Mouse (Mus musculus): ENCODE measurements around the gene Parp14. TPM values are rescaled to one million over a fixed set of nuclear protein-coding genes. Genes with fewer than 3 reads are reported as not detected.

The Parp14 gene
- total and polyA plus RNA-seq, 3 experiments: 1.2 to 1.5 TPM; not detected in 1

- H3K9ac ChIP-seq (ENCODE audit: control insufficient read depth, low read depth, low read length, poor library complexity, severe bottlenecking): no peak overlapping the region
- H3K4me1 ChIP-seq (ENCODE audit: control insufficient read depth in 1 of 2, insufficient read depth in 2 of 2, low read length in 2 of 2): peaks cover 0 to 1% of the 10 kb centered on the region in 2 experiments; a peak in 2 of 4 replicates
- no peak overlapping the region for H3K27ac ChIP-seq (ENCODE audit: control insufficient read depth, low read depth, low read length)
- TF ChIP-seq POLR2A (IDR thresholded peaks at IDR 0.05; ENCODE audit: control insufficient read depth in 1 of 2, insufficient read depth in 1 of 2, low read depth in 1 of 2, low read length in 2 of 2, poor library complexity in 1 of 2) (no peak), MAZ (IDR thresholded peaks at IDR 0.05; ENCODE audit: low read depth, low read length) (no peak), RCOR1 (IDR thresholded peaks at IDR 0.05; ENCODE audit: low read depth, low read length) (no peak), ZNF384 (IDR thresholded peaks at IDR 0.05; ENCODE audit: low read depth, low read length) (no peak), NELFE (IDR thresholded peaks at IDR 0.05; ENCODE audit: low read depth, low read length) (no peak)
- DNase-seq (ENCODE audit: low read depth, low spot score): no peak
- no peaks in the 10 kb centered on the region for H3K9me3 ChIP-seq (replicated peaks; ENCODE audit: insufficient read depth, low read length)
- no peaks in the 10 kb centered on the region; the same call in 1 of the 2 replicates for H3K79me2 ChIP-seq (ENCODE audit: control insufficient read depth, insufficient read depth, low read length, poor library complexity)
- H3K4me3 ChIP-seq (ENCODE audit: control insufficient read depth in 1 of 2, insufficient read depth in 1 of 2, low read depth in 2 of 2, low read length in 2 of 2): no peak overlapping the region
- H3K36me3 ChIP-seq (ENCODE audit: control insufficient read depth in 1 of 2, insufficient read depth in 2 of 2, low read length in 2 of 2): peaks cover 0 to 2% of the 10 kb centered on the region in 2 experiments; a peak in 1 of 4 replicates
- H3K27me3 ChIP-seq (ENCODE audit: control insufficient read depth in 1 of 2, insufficient read depth in 2 of 2, low read length in 2 of 2): no peaks in the 10 kb centered on the region
These were observed 3.6 kb downstream of the Parp14 start for GRCm38 (mm10) chr16:35867726-35868125.

- H3K9me3 ChIP-seq (replicated peaks; ENCODE audit: insufficient read depth, low read length): no peaks in the 10 kb centered on the region
- DNase-seq (ENCODE audit: low read depth, low spot score): peak; percentile 64
- no peaks in the 10 kb centered on the region for H3K79me2 ChIP-seq (ENCODE audit: control insufficient read depth, insufficient read depth, low read length, poor library complexity)
- H3K36me3 ChIP-seq (ENCODE audit: control insufficient read depth in 1 of 2, insufficient read depth in 2 of 2, low read length in 2 of 2): peaks cover 0 to 6% of the 10 kb centered on the region in 2 experiments; a peak in 2 of 4 replicates
- TF ChIP-seq CTCF (IDR thresholded peaks at IDR 0.05 in 2 of 3, conservative IDR thresholded peaks at IDR 0.05 in 1 of 3; ENCODE audit: control insufficient read depth in 1 of 3, insufficient read depth in 1 of 3, low read depth in 2 of 3, low read length in 3 of 3, poor library complexity in 1 of 3, severe bottlenecking in 1 of 3) (peak; percentile 69 to 90 (median 79)), ZMIZ1 (IDR thresholded peaks at IDR 0.05; ENCODE audit: low read depth, low read length) (no peak), SMC3 (IDR thresholded peaks at IDR 0.05; ENCODE audit: low read depth, low read length) (peak; percentile 67), TCF12 (IDR thresholded peaks at IDR 0.05; ENCODE audit: low read depth, low read length) (no peak), ZC3H11A (IDR thresholded peaks at IDR 0.05; ENCODE audit: low read depth, low read length) (peak; percentile 44; the same call in 1 of the 2 replicates), RAD21 (IDR thresholded peaks at IDR 0.05; ENCODE audit: low read depth, low read length) (peak; percentile 67)
- H3K9ac ChIP-seq (ENCODE audit: control insufficient read depth, low read depth, low read length, poor library complexity, severe bottlenecking): no peak overlapping the region
- no peak overlapping the region for H3K4me3 ChIP-seq (ENCODE audit: control insufficient read depth in 1 of 2, insufficient read depth in 1 of 2, low read depth in 2 of 2, low read length in 2 of 2)
- no peak overlapping the region for H3K27ac ChIP-seq (ENCODE audit: control insufficient read depth, low read depth, low read length)
- H3K27me3 ChIP-seq (ENCODE audit: control insufficient read depth in 1 of 2, insufficient read depth in 2 of 2, low read length in 2 of 2): no peaks in the 10 kb centered on the region
- peaks cover 0 to 5% of the 10 kb centered on the region in 2 experiments; a peak in 1 of 4 replicates for H3K4me1 ChIP-seq (ENCODE audit: control insufficient read depth in 1 of 2, insufficient read depth in 2 of 2, low read length in 2 of 2)
These were observed 9.3 kb downstream of the Parp14 start for GRCm38 (mm10) chr16:35862057-35862456.

GRCm38 (mm10) chr16:35860236-35860635 is 11.1 kb downstream of the Parp14 start:
- Histone ChIP-seq H3K27me3 (ENCODE audit: control insufficient read depth in 1 of 2, insufficient read depth in 2 of 2, low read length in 2 of 2) (no peaks in the 10 kb centered on the region), H3K4me1 (ENCODE audit: control insufficient read depth in 1 of 2, insufficient read depth in 2 of 2, low read length in 2 of 2) (peaks cover 4 to 9% of the 10 kb centered on the region in 2 experiments), H3K36me3 (ENCODE audit: control insufficient read depth in 1 of 2, insufficient read depth in 2 of 2, low read length in 2 of 2) (peaks cover 0 to 9% of the 10 kb centered on the region in 2 experiments; a peak in 2 of 4 replicates), H3K9me3 (replicated peaks; ENCODE audit: insufficient read depth, low read length) (no peaks in the 10 kb centered on the region), H3K4me3 (ENCODE audit: control insufficient read depth in 1 of 2, insufficient read depth in 1 of 2, low read depth in 2 of 2, low read length in 2 of 2) (no peak overlapping the region), H3K27ac (ENCODE audit: control insufficient read depth, low read depth, low read length) (no peak overlapping the region), H3K9ac (ENCODE audit: control insufficient read depth, low read depth, low read length, poor library complexity, severe bottlenecking) (no peak overlapping the region), H3K79me2 (ENCODE audit: control insufficient read depth, insufficient read depth, low read length, poor library complexity) (no peaks in the 10 kb centered on the region)
- DNase-seq (ENCODE audit: low read depth, low spot score): no peak
- TF ChIP-seq POLR2AphosphoS5 (IDR thresholded peaks at IDR 0.05; ENCODE audit: borderline replicate concordance, low read depth, low read length): no peak
- no peak for TF ChIP-seq USF1 (IDR thresholded peaks at IDR 0.05; ENCODE audit: low read depth, low read length)
- no peak for TF ChIP-seq HCFC1 (IDR thresholded peaks at IDR 0.05; ENCODE audit: low read depth, low read length)
- no peak for TF ChIP-seq TCF12 (IDR thresholded peaks at IDR 0.05; ENCODE audit: low read depth, low read length)
- TF ChIP-seq MAX (IDR thresholded peaks at IDR 0.05; ENCODE audit: low read length): no peak
- no peak for TF ChIP-seq GABPA (IDR thresholded peaks at IDR 0.05; ENCODE audit: low read depth, low read length)
- no peak for TF ChIP-seq ELF1 (IDR thresholded peaks at IDR 0.05; ENCODE audit: low read depth, low read length)
- no peak for TF ChIP-seq TAL1 (IDR thresholded peaks at IDR 0.05; ENCODE audit: low read length)
- TF ChIP-seq POLR2A (IDR thresholded peaks at IDR 0.05; ENCODE audit: control insufficient read depth in 1 of 2, insufficient read depth in 1 of 2, low read depth in 1 of 2, low read length in 2 of 2, poor library complexity in 1 of 2): no peak
- TF ChIP-seq EP300 (IDR thresholded peaks at IDR 0.05; ENCODE audit: low read depth in 1 of 2, low read length in 2 of 2): no peak
- TF ChIP-seq CTCF (IDR thresholded peaks at IDR 0.05 in 2 of 3, conservative IDR thresholded peaks at IDR 0.05 in 1 of 3; ENCODE audit: control insufficient read depth in 1 of 3, insufficient read depth in 1 of 3, low read depth in 2 of 3, low read length in 3 of 3, poor library complexity in 1 of 3, severe bottlenecking in 1 of 3): no peak
- TF ChIP-seq SMC3 (IDR thresholded peaks at IDR 0.05; ENCODE audit: low read depth, low read length): no peak
- no peak for TF ChIP-seq ETS1 (IDR thresholded peaks at IDR 0.05; ENCODE audit: low read depth, low read length)
- TF ChIP-seq MXI1 (IDR thresholded peaks at IDR 0.05; ENCODE audit: low read depth, low read length): no peak
- no peak for TF ChIP-seq CHD2 (IDR thresholded peaks at IDR 0.05; ENCODE audit: low read length)
- no peak for TF ChIP-seq MAZ (IDR thresholded peaks at IDR 0.05; ENCODE audit: low read depth, low read length)
- TF ChIP-seq ZC3H11A (IDR thresholded peaks at IDR 0.05; ENCODE audit: low read depth, low read length): no peak
- TF ChIP-seq ZMIZ1 (IDR thresholded peaks at IDR 0.05; ENCODE audit: low read depth, low read length): no peak
- TF ChIP-seq E2F4 (IDR thresholded peaks at IDR 0.05; ENCODE audit: borderline replicate concordance, low read depth, low read length): no peak

All from MEL (cell line).